Mouse (Mus musculus) 3T3-L1 (cell line): Measurements from ENCODE around the gene Zbtb48.

ENCODE experiments used
- DNase-seq: peaks from one replicate; pipeline ENCODE4 v3.0.0-alpha.2; 2015; ENCODE audit warnings: low read depth, low spot score

The Zbtb48 gene

DNA sequence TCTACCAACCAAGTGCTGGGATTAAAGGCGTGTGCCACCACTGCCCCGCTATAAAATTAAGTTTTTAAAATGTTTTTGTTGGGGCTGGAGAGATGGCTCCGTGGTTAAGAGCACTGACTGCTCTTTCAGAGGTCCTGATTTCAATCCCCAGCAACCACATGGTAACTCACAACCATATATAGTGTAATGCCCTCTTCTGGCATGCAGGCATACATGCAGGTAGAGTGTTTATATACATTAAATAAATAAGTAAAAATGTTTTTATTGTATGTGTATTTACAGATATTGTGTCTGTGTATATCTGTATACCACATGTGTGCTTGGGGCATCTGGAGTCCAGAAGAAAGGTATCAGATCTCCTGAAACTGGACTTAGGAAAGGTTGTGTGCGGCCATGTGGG, 26.1 kb downstream of the Zbtb48 start:
- DNase-seq, result no peak

DNA sequence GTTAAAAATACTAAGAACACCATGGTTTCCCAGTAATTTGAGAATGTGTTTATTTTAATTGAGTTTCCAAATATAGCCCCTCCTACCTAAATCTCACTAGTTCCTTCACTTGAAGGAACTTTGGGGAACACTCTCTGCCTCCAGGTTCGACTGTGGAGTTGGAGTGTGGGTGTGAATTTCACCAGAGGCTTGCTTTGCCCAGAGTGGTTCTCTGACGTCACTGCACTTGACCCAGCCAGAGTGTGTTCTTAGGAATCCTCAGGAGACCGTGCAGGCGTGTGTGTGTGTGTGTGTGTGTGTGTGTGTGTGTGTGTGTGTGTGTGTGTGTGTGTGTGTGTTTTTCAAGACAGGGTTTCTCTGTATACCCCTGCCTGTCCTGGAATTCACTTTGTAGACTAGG, 26.6 kb downstream of the Zbtb48 start:
- DNase-seq, result no peak

DNA sequence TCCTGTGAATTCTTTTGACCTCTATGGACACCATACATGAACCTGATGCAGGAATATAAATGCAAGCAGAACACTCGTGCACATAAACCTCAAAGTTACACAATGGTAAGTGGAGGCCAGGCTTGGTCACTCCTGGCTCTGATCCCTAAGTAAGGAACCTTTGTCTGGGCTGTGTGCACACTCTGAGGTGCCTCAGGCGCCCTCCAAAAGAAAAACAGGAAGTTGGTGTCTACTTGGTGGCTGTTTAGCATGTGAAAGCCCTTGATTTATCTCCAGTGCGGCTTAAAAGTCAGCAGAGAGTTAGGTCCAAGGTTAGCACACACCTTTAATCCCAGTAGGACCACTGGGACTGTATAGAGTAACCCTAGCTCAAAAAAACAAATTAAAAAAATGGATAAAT, 28.0 kb downstream of the Zbtb48 start:
- DNase-seq, result no peak

DNA sequence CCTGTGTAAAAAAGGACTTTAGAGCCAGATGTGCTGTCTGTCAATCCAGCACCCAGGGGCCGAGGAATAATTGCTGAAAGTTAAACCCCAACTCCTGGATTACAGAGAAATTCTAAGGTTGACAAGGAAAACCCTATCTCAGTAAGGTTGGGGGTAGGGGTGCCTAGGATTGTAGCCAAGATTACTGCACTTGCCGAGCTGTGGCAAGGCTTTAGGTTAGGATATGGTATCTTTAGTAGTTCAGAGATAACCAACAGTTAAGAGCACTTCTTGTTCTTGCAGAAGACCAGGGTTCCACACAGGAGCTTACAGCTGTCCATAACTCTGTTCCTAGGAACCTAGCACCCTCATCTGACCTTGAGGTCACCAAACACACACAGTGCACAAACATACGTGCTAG, 29.8 kb downstream of the Zbtb48 start:
- no peak for DNase-seq

DNA sequence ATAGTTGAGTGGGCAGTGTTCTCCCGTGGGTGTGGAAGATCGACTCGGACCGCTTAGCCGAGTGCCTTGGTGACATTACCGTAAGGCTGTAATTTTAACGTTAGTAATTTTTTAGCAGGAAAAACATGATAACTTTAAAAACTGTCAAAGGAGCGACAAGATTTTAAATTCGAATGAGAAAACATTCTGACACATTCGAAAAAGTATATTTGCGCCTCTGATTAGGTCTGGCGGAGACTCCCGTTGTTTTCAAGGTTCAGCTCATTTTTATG, 30.6 kb downstream of the Zbtb48 start:
- no peak for DNase-seq

DNA sequence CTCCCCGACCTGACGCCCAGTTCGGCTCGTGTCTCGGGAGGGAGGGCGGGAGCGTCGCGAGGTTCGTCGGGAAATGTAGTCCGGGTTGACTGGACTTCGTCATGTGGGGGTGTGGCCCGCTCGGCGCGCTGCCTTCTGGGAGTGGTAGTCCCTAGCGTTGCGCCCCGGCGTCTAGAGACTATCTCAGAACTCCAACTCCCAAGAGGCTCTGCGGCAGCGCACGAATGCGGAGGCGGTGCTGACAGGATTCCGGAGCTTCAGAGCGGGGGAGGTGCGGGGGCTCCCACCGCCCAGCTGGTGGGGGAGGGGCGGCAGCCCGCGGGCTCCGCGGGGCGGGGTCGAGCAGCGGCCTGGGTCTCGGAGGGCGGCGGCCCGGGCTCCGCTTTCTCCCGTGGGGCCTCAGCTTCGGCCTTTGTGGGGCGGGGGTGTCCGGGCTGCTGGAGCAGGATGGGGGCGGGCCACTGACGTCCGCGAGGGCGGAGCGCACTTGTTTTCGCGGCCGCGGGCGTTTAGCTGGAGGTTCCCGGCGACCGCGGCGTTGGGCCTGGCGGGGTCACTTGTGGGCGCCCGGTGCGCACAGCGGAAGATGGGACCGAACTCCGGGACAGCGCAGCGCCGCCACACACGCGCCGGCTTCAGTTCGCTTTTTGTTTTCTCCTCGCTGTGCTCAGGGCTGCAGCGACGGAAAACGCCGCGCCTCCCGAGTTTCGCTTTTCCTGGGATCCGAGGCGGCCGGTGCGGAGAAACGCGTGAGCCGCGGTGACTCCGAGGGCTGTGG, 31.1 kb downstream of the Zbtb48 start, which contains the start of gene Phf13:
Gene Phf13 (minus strand): TSS at position 86 of the 778 bp plus-strand sequence.
- DNase-seq, result peak; percentile 99

DNA sequence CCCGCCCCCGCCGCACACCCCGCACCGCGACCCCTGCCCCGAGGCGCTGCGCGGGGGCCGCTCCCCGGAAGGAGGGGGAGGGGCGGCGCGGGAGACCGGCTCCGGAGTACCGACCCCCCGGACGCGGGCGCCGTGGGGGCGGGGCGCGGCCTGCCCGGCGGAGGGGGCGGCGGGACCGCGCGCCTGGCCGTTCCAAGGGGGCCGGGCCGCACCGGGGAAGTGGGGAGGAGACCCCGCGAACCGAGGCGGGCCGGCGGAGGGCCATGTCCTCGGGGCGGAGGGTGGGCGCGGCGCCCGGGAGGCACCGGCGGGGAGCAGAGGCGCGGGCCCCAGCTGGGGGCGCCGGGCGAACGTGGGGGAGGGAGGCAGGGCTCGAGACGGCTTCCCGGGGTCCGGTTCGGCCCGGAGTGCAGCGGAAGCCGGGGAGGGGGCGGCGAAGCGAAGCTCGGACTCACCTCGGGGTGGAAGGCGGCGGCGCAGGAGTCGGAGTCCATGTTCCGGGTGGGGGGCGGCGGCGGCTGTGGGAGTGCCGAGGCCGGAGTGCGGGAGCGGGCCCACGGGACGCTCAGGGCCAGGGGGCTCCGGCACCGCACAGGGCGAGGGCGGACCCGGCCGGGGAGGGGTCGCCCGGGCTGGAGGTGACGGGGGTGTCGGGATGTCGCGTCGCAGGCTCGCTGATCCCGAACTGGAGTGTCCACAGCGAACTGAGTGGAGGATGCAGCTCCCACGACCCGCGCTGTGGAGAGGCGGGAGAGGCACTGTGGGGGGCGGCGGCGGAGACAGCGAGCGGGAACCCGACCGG, 31.9 kb downstream of the Zbtb48 start:
- no peak for DNase-seq

DNA sequence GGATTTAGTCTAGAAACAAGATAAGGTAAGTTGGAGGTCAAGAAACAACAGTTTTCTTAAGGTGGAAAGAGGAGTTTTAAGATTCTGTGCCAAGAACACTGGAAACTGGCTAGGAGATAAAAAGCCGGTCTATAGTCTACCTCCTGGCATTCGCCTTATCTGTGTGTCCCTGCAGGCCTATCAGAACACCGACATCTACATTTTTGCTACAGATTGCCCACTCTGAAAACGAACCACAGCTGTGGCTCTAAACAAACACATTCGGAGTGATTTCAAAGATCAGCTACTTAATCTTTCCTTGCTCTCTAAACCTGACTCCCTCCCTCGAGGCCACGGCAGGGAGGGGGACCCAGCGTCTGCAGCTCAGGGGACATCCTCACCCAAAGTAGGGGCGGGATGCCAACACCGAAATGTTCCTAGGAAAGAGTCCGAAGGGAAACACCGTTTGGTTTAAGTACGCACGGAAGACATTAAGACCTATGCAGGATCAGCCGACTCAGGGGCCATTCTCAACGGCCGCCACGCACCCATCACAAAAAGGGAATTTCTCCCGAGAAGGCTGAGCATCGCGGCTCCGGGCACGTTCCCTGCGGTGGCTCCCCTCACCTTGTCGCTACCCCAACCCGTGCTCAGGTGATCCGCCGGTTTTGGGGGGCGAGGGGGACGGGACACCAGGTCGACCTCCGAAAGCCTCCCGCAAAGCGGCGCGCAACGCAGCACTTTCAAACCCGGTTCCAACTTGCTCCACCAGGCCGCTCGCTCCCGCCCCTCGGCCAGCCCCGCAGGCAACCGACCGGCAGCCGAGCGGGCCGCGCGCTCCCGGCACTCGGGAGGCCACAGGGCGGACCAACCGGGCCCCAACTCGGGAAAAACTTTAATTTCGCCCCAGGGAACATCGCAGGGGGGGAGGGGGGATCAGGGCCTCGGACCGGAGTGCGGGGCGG, 33.0 kb downstream of the Zbtb48 start:
- DNase-seq, result peak; percentile 29

DNA sequence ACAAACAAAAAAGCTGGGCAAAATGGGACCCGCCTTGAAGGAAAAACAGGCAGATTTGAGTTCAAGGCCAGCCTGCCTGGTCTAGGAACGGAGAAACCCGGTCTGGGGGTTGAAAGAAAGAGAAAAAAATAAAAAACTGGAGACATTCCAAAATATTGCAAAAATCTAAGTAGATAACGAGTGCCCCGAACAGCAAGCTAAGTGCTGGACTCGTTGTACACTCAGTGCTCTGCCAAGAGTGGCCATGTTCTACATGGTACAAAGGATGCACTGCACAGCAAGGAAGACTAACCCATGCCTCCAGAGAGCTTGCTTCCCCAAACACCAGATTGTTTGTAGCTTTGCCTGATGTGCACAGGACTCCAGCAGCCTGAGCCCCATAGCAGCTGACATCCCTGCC, 34.4 kb downstream of the Zbtb48 start:
- DNase-seq, result no peak

DNA sequence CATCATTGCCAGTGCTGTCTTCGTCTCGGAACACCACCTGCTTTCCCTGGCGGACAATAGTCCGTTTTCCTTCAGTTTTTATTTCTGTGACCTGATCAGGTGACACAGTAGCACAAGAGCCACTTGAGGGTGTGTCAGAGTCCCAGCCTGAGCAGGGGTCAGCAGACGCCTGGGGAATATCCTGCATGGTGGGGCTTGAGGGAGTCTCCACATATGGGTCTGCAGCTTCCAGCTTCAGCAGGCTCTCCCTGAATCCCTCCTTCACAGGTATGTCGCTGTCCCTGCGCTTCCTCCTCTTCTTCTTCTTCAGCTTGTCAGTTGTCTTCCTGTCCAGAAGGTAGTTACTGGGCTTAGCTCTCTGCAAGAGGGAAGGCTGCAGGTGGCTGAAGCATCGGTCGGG, 35.4 kb downstream of the Zbtb48 start:
- no peak for DNase-seq

DNA sequence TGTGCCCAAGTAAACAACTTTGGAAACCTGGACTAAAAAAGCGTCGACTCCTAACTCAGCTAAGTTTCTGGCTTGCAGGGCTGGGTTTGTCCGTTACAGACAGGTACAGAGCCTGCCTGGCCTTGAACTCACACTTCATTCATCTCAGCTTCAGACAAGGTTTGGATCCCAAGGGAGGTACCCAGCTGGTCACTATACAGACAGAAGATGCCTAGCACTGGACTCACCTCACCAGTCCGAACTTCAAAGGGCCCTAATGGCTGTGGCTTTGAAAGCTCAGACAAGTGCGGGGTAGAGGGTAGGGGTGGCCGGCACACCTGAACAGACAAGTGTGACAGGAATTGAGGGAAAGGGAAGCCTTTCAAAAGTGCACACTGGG, 38.4 kb downstream of the Zbtb48 start:
- DNase-seq, result no peak

DNA sequence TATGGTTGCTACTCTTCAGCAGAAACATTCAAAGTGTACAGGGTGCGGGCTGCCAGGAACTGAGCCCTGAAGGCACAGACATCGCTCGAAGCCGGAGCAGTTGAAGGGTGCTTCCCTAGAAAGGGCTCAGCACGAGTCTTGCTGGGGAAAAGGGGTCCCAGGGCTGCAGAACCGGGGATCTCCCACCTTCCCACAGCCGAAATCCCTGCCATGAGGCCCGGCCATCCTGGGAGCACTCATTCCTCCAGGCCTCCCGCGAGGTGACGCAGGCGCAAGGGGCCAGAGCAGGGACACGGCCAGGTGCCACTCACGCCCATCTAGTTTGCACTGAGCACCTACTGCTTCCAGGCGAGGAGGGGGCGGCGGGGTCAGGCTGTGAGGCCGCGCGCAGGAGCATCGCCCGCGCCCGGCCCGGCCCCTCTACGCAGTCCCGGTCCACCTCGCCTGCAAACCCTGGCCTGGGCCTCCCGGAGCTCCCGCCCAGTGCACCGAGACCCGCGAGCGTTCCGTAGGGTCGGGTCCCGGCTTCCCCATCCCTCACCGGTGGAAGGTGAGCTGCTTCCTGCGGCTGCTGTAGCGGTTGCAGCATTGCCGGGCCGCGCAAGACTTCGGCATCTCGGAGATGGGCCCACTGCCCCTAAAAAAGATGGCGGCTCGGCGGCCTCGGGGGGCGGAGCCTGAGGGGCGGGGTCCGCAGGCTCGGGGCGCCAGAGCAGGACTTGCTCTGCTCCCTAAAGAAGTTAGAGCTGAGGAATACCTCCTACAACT, 38.9 kb downstream of the Zbtb48 start, which contains the start of gene Thap3:
Gene Thap3 (minus strand): TSS at position 656 of the 768 bp plus-strand sequence.
- peak; percentile 67 for DNase-seq

DNA sequence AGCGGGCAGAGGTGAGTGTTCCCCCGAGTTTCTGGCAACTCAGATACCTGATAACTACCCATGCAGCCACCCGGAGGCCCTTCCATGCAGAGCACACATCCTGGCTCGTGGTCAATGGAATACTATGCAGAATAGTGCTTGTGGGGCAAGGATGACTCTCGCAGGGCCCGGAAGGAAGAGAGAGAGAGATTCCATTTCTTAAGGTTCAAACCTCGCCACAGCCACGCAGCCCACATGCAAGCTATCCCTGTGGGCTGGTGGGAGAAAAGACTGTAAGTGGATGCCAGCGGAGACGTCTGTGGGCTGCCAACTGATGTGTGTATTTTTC, 39.5 kb downstream of the Zbtb48 start:
- peak; percentile 48 for DNase-seq

DNA sequence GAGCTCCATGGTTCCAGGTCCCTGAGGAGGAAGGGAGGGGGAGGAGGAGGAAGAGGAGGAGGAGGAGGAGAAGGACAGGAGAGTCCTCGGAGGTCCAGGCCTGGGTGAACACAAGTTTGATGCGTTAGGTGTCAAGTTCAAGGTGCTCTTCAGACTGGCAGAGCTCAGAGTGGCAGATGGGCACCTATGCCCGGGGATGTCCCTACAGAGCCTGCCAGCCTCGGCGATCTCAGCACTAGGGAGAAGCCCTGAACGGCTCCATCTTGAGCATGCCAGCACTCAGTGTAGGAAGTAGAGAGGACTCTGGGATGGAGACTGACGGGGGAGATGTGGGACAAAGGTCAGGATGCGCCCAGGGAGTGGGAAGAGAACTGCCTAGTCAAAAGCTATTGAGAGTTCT, 40.8 kb downstream of the Zbtb48 start:
- DNase-seq, result no peak

DNA sequence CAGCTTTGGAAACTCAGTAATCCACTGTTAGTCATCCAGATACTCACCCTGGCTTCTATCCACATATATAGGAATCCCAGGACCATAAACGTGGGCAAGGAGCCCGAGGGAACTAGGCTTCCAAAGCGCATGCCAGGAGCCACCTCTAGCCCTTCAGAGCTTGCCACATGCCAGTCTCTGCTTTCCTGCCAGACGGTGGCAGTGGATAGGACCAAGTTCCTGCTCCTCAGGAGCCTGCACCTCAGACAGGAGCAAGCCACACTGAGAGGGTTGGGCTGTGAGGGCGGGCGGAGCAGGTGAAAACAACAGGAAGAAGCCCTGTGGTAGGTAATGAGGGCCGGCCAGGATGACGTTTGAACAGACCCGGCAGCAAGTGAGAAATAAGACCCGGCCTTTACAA, 41.6 kb downstream of the Zbtb48 start:
- no peak for DNase-seq

DNA sequence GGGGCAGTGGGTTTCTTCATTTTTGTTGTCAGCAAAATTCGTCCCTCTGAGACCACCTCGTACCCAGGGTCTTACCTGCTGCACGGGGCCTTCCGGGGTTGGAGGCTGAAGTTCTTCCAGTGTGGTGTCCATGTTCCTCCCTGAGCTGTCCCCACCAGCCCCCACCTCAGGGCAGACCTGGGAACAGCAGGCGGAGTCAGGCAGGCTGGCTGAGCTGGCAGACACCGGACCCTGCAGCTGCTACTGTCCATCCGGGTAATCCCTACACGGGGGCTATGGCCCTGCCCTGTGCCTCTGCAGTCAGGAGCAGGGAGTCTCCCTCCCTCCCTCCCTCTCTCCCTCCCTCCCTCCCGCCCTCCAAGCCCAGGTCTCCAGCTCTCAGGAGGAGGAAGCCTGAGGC, 43.9 kb downstream of the Zbtb48 start:
- no peak for DNase-seq

DNA sequence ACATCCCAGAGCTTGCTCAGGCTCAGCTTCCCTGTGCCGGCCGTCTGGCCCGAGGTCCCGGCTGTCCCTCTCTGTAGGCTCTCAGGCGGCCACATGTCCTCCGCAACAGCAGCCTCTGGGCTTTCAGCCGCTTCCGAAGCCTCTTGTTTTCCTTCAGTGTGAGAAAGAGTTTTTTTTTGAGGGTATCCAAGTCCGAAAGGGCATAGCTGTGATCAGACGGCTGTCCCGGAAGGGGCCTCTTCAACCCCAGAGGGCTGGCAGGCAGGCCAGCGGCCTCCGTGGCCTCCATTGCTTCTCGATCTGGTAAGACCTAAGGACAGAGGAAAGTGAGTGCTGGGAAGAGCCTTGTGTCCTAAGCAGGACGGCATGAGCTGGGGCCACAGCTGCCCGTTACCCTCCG, 44.4 kb downstream of the Zbtb48 start:
- DNase-seq, result no peak

DNA sequence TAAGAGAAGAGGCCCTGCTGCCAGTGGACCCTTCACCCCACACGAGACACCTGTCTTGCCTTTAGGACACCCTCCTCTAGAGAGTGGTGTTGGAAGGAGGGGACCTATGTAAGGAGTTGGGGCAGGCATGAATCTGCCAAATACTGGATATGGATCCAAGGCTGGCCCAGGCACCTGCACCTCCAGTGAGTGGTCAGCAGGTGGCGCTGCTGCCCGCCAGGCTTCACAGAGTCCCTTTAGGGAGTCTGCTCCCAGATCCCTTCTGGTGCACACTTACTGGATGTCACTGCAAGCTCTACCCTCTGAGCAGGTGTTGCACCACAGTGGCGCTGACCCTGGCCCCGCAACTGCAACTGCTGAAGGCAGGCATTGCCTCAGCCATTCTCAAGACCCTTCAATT, 46.1 kb downstream of the Zbtb48 start:
- DNase-seq, result peak; percentile 78

DNA sequence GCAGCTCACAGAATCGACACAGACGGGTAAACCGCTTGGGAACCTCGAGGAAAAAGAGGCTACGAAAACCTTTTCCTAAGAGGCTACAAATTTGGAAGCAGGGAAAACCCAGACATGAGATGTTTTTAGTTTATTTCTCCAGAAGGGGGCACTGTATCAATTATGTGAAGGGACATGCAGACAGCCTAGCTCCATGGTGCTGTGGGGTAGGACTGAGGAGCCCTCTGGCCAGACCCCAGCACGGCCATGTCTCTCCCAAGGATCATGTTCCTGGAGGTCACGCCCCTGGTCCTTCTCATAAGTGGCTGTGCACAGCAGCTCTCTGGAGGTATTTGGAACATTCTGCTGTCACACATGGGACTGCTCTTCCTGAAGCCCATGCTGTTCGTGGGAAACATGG, 46.8 kb downstream of the Zbtb48 start:
- DNase-seq, result peak; percentile 57

DNA sequence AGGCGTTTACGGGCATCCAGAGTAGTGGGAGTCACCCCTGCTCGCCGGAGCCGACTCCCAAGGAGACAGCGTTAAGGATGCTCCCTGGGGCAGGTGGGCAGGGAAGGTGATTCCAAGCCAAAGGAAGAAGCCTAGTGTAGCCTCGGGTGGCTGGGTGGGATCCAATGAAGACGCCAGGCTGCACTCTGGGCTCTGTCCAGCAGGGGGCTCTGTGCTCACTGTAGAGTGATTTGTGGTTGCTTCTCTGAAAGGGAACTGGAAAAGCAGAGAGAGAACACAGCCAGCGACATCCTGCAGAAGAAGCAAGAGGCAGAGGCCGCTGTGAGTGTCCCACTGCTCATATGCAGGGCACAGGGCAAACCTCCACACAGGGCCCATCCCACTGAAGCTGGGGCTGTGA, 49.7 kb downstream of the Zbtb48 start:
- peak; percentile 76 for DNase-seq

DNA sequence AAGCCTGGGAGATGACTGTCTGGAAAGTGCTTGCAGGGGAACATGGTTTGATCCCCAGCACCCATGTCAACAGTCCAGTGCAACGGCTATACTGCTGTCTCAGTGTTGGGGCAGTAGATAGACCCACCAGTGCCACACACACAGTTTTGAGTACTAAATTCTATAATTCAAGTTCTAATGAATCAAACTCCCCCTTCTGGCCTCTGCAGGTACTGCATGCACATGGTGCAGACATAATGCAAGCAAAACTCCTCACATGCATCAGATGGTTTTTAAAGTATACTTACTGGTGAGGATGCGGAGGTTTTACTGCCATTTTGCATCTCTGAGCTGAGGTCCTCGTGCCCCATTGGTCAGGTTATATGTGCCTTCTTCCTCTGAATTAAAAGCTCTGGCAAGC, 52.0 kb downstream of the Zbtb48 start:
- peak; percentile 59 for DNase-seq
